Mouse (Mus musculus) G1E-ER4 (cell line): Measurements from ENCODE around the gene Ctsw. TPM values are rescaled to one million over a fixed set of nuclear protein-coding genes. Genes with fewer than 3 reads are reported as not detected.

ENCODE experiments used
- GATA1 ChIP-seq: IDR thresholded peaks from one replicate; pipeline ENCODE4 v1.8.0; 2012; ENCODE audit warnings: low read length, inconsistent platforms
- polyA plus RNA-seq: library from polyadenylated mRNA; stranded (reverse); fragments of >175 nt; gene quantifications from 2 replicates; pipeline ENCODE4 v1.2.3, GENCODE M21; 2012

The Ctsw gene
- polyA plus RNA-seq, 1 experiment: not detected

DNA sequence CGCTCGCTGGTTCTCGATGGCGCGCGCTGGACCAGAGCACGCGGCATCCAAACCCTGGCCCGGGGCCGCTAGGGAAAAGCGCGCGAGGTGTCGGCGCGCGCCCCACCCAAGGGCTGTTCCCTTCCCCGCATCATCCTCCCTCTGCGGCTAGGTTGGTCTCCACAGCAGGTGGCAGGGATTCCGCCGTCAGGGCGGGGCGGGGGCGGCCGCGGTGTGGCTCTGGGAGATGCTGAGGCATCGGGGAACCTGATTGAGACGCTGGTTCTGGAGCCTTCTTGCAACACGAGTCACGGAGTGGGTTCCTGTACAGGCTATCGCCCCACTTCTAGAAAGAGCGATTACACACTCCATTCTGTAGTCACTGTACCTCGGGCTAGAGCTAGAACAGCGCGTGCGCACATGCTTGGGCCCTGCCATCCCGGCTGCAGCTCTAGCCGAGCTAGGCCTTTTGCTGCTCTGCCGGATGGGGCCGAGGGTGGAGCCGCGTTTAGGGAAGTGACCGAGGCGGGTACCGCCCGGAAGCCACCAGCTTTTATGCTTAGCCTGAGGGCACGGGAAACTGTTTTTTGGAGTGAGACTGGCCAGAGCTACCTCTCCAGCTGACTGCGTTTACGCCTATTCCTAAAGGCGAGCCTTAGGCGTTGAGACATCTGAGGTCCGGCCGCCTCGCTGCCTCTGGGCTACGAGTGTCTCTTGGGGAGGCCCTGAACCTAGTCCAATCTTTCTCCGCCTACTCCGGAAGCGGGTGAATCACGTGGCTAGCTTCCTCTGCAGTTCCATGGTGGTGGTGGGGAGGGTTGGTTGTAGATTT lies 22.8 kb upstream of the Ctsw start:
- TF ChIP-seq GATA1: no peak

DNA sequence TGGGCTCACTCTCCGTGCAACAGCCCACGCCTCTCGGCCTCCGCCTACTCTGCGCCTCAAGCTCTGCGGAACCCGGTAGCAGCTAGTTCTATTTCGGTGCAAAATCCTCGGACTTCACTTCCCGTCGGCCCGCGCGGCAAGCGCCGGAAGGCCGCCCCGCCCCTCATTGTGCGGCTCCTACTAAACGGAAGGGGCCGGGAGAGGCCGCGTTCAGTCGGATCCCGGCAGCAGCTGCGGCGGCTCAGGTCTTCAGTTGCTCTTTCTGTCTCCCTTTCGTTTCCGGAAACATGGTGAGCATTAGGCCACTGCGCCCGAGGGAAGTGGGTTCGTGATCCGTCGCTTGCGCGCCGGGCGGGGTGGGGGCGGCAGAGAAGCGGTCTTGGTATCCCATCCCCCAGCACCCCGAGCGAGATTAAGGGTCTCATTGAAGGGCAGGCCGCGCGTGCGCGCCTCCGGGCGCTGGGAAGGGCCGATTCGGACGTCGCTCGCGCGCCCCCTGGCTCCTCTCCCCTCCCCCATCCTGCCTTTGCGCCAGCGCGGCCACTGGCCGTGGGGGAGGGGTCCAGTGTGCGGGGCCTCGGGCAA lies 22.1 kb upstream of the Ctsw start, which contains the start of gene Cfl1:
Gene Cfl1 (plus strand): TSS at position 143 of the 585 bp plus-strand sequence.
- TF ChIP-seq GATA1: no peak

DNA sequence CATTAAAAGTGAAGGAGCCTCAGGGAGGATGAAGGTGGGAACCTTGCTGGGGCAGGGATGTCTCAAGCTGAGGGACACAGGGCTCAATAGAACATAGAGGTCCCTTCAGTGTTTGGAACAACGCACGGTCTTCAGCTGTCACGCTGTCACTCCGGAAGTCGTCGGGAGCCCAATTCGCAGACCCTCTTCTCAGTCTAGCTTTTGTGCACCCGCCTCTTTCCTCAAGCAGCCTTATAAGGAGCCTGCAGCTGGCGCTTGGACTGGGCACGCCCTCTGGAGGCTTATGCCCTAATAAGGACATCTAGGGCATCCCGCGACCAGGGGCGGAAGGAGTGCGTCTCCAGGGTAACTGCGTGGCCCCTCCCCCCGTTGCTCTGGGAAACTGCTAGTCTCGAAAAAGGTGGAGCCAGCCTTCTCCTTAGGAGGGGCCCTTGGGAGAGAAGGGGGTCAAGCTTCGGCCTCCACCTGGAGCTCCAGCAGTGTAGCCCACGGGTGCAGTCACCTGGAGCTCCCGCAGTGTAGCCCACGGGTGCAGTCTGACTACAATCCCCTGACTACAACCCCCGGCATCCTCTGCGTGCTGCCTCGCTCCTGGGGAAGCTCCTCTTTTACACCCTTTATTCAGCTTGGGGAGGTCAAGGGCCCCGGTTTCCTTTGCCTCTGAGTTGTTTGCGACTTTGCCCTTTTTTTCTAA lies 20.7 kb upstream of the Ctsw start:
- no peak for TF ChIP-seq GATA1

DNA sequence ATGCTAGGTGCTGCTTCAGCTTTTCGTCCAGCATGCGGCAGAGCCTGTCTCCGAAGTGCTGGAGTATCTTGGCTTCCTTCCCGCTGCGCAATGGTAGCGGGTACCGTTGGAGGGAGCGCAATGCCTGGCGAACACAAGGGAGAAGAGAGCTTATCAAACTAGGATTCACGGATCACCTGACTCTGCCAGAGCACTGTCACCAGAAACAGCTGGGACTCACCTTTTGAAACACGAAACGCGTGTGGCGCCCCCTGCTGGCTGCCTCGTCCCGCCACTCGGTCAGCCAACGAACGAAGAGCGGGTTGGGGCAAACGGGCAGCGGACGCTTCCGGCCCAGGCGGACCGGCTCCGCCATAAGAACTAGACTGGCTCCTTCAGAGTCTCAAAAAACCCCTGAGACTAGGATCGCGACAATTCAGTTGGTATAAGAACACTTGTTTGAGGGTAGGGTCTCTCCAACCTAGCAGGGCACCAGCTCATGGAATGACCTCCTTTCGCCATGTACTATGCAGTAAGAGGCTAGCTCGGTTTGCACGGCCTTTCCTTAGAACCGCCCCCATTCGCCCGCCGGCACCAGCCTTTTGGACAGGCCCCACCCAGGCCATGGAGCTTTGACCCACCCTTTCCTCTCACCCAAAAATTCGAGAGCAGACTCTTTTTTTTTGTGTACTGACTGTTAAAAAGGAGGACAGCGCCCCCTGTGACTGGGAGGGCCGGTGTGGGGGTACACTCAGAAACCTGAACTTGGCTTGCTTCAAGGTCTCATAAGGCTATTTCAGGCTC lies 19.7 kb upstream of the Ctsw start, which contains the start of gene Mus81:
Gene Mus81 (minus strand): TSS at position 635 of the 783 bp plus-strand sequence.
- TF ChIP-seq GATA1: no peak

DNA sequence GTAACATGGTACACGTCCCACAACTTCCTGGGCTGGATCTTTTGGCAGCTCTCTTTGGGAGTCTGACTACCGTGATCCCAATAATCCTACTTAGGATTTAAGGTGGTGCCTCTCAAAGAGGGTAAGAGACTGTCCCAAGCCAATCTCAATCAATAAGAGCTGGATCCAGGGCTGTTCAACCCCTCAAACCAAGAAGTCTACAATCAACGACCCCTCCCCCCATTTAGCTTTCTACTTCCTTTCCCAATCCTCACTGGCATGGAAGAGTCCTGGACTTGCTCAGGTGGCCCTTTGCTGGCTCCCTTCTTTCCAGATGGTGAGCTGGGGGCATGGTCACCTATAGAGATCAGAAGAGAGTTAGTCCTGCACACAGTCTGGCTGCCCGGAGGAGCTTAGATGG lies 18.5 kb upstream of the Ctsw start:
- TF ChIP-seq GATA1: no peak

DNA sequence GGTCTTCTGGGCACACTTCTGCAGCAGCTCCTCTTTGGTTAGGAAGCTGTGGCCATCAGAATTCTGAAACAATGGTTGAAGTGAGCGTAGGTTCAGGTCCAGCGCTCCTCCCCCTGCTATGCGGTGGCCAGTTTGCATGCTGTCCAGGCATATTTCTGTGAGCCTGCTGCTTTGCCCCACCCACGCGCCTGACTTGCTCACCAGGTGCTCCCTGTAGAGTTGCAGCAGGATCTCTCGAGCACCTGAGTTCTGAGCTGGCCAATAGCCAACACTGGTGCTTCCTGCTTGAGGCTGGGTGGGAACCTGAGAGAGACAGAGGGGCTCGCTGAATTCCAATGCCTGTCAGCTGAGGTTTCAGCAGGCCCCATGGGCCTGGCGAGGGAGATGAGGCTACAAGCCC lies 18.0 kb upstream of the Ctsw start:
- TF ChIP-seq GATA1: no peak

DNA sequence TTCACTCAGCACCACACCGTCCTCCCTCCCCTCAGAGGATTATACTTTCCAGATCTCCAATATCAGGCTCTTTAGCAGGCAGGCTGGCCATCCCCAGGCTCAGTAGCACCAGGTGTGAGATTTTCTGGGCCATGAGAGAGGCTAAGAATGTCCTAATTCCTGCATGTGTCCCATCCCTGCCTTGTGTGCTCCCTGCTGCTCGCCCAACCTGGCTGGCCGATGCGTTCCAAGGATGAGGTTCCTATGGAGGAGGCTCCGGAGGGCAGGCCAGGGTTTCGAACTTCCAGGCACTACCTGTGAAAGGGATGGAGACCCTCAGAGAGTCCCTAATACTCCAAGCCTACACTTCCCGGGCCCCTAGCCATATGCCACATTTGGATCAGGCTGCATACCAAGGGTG lies 17.5 kb upstream of the Ctsw start:
- TF ChIP-seq GATA1: no peak

DNA sequence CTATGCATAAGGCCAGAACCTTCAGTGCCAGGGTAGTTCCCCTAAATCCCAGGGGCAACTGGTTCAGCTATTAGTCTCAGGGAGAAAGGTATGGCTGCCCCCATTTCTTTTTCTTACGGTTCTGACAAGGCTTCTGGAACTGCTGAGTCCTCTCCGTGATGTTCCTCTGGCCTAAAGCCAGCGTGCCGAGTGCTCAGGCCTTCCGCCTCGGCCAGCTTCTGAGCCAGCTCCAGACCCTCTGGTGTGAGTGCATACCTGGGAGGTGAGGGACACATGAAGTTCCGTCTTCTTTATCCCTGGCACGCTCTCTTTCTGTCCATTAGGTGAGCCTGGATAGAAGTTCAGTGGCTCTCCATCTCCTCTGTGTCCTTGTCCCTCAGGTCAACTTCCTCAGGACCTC lies 17.1 kb upstream of the Ctsw start:
- TF ChIP-seq GATA1: no peak

DNA sequence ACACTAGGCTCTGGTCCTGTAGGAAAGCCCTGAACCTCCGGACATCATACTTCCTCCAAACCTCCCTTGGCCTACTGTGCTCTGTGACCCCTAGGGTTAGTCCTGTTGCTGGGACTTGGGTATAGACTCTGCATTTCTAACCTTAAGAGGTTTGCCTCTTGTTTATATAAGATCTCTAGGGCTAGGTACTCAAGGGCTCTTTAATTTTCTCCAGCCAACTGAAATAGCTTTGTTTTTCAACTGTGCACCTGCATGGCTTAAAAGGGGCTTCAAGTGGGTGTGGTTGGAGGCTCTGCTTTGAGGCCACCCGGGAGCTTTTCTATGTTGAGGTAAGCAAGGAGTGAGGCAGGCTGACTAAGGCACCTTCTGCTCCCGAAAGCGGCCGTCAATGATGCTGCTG lies 16.2 kb upstream of the Ctsw start:
- no peak for TF ChIP-seq GATA1

DNA sequence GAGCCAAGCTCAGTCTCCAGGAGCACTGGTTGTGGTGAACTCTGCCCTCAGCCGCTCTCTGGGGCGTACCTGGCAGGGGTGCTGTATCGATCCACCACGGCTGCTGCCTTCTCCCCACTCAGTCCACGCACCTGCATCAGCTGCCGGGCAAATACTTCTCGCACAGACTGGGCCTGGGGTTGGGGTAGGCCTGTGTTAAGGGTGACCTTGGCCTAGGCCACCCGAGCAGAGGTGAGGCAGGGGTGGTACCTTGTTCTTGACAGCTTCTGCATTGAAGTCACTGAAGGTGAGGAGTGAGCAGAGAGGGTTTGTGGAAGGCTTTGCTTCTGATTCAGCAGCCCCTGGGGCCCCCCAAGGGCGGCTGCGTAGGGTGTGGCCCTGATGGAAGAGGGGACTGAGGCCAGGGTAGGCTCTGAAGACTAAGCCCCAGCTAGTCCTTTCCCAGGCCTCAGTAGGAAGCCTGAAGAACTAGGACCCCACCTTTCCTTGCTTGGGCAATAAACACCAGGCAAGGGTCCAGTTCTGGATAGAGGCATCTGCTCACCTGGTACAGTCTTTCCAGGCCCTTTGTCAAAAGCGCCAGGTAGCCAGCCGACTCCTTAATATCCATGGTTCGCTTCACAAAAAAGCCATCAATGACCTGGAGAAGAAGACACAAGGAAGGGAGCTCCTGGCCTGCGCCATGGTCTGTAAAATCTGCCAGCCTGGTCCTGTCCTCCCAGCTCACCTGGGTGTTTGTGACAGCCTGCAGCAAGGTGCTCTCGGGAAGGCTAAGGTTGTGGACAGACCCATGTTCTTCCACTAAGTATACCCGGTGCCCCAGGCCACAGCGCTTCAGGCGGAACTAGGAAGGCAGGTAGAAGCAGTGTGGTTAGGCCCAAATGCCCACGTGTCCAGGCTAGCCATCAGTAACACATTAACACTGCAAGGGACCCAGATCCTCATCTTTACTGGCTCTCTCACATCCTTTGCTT lies 15.4 kb upstream of the Ctsw start:
- no peak for TF ChIP-seq GATA1

DNA sequence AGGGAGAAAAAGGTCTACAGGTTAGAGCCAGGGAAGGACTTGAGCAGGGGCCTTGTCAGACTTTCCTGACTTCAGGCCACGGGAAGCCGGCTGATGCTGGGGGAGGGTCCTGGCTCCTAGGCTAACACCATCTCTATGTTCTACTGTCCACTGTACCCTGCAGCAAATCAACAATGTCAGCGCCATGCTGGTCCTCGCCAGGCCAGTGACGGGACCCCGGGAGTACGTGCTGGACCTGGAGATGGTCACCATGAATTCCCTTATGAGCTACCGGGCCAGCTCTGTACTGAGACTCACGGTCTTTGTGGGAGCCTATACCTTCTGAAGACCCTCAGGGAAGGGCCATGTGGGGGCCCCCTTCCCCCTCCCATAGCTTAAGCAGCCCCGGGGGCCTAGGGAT lies 13.1 kb upstream of the Ctsw start:
- no peak for TF ChIP-seq GATA1

DNA sequence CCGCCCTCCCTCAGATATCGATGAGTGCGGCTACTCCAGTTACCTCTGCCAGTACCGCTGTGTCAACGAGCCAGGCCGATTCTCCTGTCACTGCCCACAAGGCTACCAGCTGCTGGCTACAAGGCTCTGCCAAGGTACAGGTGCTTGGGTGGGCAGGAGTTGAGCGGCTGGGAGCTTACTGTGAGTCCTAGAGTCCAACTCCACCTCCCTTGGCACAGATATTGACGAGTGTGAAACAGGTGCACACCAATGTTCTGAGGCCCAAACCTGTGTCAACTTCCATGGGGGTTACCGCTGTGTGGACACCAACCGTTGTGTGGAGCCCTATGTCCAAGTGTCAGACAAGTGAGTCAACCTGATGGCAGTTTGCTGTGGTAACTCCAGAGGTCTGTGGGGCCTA lies 11.7 kb upstream of the Ctsw start:
- no peak for TF ChIP-seq GATA1

DNA sequence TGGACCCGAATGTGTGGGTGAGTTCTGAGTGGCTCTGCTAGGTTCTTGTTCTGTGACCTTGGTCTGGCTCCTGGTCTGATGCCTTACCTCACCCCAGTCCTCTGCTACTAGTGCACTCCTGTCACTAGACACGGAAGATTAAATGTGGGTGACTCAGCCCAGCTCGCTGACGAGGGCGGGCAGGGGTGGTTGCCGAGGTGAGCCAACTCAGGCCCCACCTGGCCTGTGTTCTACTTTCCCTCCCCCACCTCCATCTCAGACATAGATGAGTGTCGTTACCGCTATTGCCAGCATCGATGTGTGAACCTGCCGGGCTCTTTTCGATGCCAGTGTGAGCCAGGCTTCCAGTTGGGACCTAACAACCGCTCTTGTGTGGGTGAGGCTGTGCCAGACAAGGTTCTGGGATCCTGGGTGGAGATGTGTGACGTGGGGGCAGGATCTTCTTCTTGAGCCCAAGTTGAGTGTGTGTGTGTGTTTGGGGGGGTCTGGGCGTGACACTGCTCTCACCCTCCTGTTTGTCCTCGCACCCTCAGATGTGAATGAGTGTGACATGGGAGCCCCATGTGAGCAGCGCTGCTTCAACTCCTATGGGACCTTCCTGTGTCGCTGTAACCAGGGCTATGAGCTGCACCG lies 9.5 kb upstream of the Ctsw start:
- no peak for TF ChIP-seq GATA1

DNA sequence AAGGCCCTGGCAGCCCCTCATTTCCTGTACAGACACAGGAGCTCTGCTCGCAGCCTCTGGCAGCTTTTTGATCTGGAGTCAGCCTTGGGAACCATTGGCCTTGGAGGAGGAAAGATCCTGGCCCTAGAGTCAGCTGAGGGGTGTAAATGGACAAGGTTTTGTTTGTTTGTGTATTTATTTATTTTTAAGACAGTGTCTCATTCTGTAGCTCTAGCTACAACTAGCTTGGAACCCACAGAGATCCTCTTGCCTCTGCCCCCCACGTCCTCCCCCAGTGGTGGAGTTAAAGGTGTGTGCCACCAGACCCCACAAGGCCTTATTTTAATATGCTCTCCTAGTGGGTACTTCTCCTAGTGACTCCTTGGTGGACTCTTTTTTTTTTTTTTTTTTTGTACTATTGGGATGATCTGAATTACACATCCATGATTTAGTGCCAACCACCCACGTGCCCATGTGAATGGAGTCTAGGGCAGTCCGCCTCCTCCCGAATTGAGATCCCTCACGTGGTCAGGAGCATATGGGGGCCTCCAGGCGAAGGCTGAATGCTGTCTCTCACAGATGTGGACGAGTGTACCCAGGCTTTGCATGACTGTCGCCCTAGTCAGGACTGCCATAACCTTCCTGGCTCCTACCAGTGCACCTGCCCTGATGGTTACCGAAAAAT lies 8.8 kb upstream of the Ctsw start:
- TF ChIP-seq GATA1: no peak
